Mouse (Mus musculus) retina, adult 2 months (tissue): ENCODE results near the gene Sbsn.
A peak's percentile ranks its signal among the peaks of the same experiment; 100 is the strongest.
"Not testable (repeated sequence)": the region's sequence is repeated elsewhere in the genome, so short reads cannot be mapped to it uniquely, and the experiment has no call there.

Experiments
- DNase-seq: peaks from one replicate; pipeline ENCODE4 v3.0.0-alpha.2; 2012; ENCODE audit warnings: low read depth, low spot score

Gene Sbsn

GRCm38 (mm10) chr7:30751086-30751669 is at the start of gene Sbsn:
Gene Sbsn, plus strand, starts transcription at chr7:30751471.
- no peak for DNase-seq

GRCm38 (mm10) chr7:30706214-30706882 is 44.9 kb upstream of the Sbsn start:
- DNase-seq, result no peak

GRCm38 (mm10) chr7:30707441-30707840 is 43.8 kb upstream of the Sbsn start:
- no peak for DNase-seq

- no peak for DNase-seq
These were observed 39.3 kb upstream of the Sbsn start, which contains the start of gene Atp4a for GRCm38 (mm10) chr7:30711942-30712341. Gene Atp4a, plus strand, starts transcription at chr7:30712209.

- no peak for DNase-seq
These were observed 34.1 kb upstream of the Sbsn start for GRCm38 (mm10) chr7:30717006-30717715.

GRCm38 (mm10) chr7:30717716-30718046 is 33.6 kb upstream of the Sbsn start:
- DNase-seq, result no peak

GRCm38 (mm10) chr7:30719669-30720068 is 31.6 kb upstream of the Sbsn start:
- DNase-seq, result no peak

- no peak for DNase-seq
These were observed 30.0 kb upstream of the Sbsn start for GRCm38 (mm10) chr7:30721286-30721685.

- no peak for DNase-seq
These were observed 27.9 kb upstream of the Sbsn start for GRCm38 (mm10) chr7:30723274-30723953.

GRCm38 (mm10) chr7:30728214-30728613 is 23.1 kb upstream of the Sbsn start:
- no peak for DNase-seq

- no peak for DNase-seq
These were observed 22.4 kb upstream of the Sbsn start for GRCm38 (mm10) chr7:30728739-30729395.

GRCm38 (mm10) chr7:30729396-30730063 is 21.7 kb upstream of the Sbsn start, which contains the start of gene Tmem147:
Gene Tmem147, minus strand, starts transcription at chr7:30729540.
- DNase-seq, result peak; percentile 83

- not testable (repeated sequence) for DNase-seq
These were observed 21.1 kb upstream of the Sbsn start for GRCm38 (mm10) chr7:30730064-30730722.

GRCm38 (mm10) chr7:30736211-30736610 is 15.1 kb upstream of the Sbsn start:
- no peak for DNase-seq

GRCm38 (mm10) chr7:30742570-30742969 is 8.7 kb upstream of the Sbsn start:
- not testable (repeated sequence) for DNase-seq

- not testable (repeated sequence) for DNase-seq
These were observed 7.7 kb upstream of the Sbsn start, which contains the start of gene Gapdhs for GRCm38 (mm10) chr7:30743617-30744016. Gene Gapdhs, minus strand, starts transcription at chr7:30743681.

GRCm38 (mm10) chr7:30744022-30744598 is 7.2 kb upstream of the Sbsn start:
- no peak for DNase-seq

GRCm38 (mm10) chr7:30747525-30748204 is 3.6 kb upstream of the Sbsn start:
- DNase-seq, result no peak

- DNase-seq, result no peak
These were observed 1.3 kb upstream of the Sbsn start for GRCm38 (mm10) chr7:30749824-30750606.
